Mouse (Mus musculus) ES-E14 (cell line): Measurements from ENCODE around the gene Ctse.

Source experiments
- CHD2 ChIP-seq: IDR thresholded peaks from 2 replicates; pipeline ENCODE4 v1.6.1; 2014; ENCODE audit warnings: mild to moderate bottlenecking, low read depth, low read length, inconsistent platforms
- HCFC1 ChIP-seq: IDR thresholded peaks from 2 replicates; pipeline ENCODE4 v1.6.1; 2012; ENCODE audit warnings: low read length, inconsistent platforms, borderline replicate concordance; ENCODE audit not compliant: insufficient read depth
- MAFK ChIP-seq: IDR thresholded peaks from 2 replicates; pipeline ENCODE4 v1.6.1; 2014; ENCODE audit warnings: mild to moderate bottlenecking, low read depth, low read length, inconsistent platforms; ENCODE audit not compliant: insufficient read depth
- ZC3H11A ChIP-seq: IDR thresholded peaks from 2 replicates; pipeline ENCODE4 v1.6.1; 2012; ENCODE audit warnings: low read depth, mild to moderate bottlenecking, inconsistent platforms, low read length, borderline replicate concordance
- ZNF384 ChIP-seq: IDR thresholded peaks from 2 replicates; pipeline ENCODE4 v1.6.1; 2012; ENCODE audit warnings: low read depth, low read length, inconsistent platforms

DNA sequence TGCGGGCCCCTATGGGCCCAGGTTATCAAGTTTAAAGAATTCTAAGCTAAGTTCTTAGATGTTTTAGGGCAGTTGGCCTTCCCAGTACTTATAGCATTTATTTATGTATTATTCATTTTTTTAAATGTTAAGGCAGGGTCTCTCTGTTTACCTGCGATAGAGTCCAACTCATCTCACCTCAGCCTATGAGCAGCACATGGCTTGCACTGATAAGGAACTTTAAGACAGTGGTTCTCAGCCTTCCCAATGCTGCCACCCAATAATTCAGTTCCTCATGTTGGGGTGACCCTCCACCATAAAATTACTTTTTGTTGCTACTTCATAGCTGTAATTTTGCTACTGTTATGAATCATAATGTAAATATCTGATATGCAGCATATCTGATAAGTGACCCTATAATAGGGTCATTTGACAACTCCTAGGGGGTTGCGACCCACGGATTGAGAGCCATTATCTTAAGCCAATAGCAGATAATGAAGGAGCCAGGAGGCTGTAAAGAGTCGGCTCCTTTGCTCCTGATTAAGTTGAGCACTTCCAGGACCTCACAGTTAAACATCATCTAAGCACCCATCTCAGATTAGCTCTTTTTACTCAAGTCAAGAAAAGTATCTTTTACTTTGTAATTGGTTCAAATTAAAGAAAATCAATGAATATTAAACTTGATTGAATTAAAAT, 21.4 kb upstream of the Ctse start:
- no peak for TF ChIP-seq CHD2
- TF ChIP-seq ZNF384: no peak
- TF ChIP-seq MAFK: no peak
- no peak for TF ChIP-seq ZC3H11A
- no peak for TF ChIP-seq HCFC1
